Mouse (Mus musculus) megakaryocyte-erythroid progenitor cell, adult 5-6 weeks (primary cell): ENCODE measurements around the gene Btnl10. TPM values are rescaled to one million over a fixed set of nuclear protein-coding genes. Genes with fewer than 3 reads are reported as not detected.

Source experiments
- ATAC-seq: replicated peaks from 2 replicates; pipeline ENCODE4 v1.8.0; 2016; ENCODE audit warnings: mild to moderate bottlenecking, inconsistent platforms; ENCODE audit not compliant: severe bottlenecking, poor library complexity, low FRiP score, low TSS enrichment
- total RNA-seq, 2 experiments: library from RNA; stranded (forward) in 1 of 2; stranded (reverse) in 1 of 2; fragments of 200-1000, 215-1000 nt in 1 of 2; fragments of >200 nt in 1 of 2; fragmentation: Nextera tagmentation in 1 of 2; gene quantifications; 2 replicates each; pipeline ENCODE4 v1.2.3; 2014 to 2017

The Btnl10 gene
- total RNA-seq (2014; fragmentation: Nextera tagmentation) (34.1 and 34.2 TPM in 2 replicates), total RNA-seq (2017) (11.5 and 18.8 TPM in 2 replicates)

DNA sequence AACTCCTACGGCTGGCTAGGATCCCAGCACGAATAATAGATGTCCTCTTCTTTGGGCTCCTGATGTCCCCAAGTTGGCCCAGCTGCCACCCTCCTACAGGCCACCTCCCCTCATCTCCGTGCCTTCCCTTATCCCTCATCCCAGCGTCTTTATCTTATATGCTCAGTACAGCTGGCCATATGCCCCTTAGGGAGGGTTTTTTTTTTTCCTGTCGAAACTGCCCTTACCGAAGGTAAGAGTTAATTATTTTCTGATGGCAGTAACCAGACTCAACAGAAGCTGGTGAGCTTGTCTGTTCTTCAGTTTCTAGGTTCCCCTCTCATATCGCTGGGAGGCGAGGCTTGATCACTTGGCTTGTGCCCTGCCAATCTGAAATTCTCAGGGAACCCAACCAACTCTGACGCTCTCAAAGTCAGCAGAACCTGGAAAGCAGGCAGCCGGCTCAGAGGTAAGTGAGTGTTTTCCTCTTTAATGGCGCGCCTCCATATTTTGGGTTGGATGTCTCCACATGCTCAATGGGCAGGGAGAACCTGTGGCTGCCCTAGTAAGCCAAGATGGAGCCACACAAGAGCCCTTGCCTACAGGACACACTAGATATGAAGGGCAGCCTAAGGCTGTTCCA, at the start of gene Btnl10:
Btnl10 (plus strand) TSS at position 164 of the 622 bp plus-strand sequence.
- peak; percentile 83 for ATAC-seq

DNA sequence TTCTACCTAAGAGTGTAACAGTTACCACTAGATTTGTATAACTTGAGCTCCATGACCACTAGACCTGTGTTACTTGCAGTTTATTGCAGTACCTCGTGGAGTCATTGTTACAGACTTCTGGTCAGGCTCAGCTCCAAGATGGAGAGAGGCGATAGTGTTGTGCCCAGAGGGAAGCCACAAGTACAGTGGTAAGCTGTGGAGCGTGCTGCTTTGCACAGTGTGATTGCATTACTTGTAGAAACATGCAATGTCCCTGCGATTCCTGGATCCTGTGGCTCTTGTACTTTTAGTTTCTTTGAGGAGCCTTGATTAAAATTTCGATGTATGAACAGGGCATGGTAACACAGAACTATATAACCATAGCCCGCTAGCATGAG, 49.8 kb upstream of the Btnl10 start:
- 0 out of 2 replicates have a peak, but pooled peaks have one; percentile 47 for ATAC-seq

DNA sequence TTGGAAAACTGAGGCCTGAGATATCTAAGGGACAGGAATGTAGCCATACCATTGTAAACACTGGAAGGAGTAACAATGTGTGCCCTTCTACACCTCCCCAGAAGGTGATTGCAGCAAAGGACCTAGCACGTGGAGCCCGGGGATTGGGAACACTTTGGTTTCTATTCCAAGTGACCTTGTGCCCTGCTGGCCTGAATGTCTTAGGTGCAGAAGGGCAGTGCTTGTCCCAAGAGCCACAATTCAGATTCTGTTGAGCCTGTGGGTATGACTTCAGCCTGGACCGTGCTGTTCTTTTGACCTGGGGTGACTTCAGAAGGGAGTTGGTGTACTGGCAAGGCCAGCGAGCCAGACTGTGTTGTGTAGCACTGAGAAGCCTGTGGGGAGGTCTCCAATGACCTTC, 46.7 kb upstream of the Btnl10 start:
- no peak for ATAC-seq

DNA sequence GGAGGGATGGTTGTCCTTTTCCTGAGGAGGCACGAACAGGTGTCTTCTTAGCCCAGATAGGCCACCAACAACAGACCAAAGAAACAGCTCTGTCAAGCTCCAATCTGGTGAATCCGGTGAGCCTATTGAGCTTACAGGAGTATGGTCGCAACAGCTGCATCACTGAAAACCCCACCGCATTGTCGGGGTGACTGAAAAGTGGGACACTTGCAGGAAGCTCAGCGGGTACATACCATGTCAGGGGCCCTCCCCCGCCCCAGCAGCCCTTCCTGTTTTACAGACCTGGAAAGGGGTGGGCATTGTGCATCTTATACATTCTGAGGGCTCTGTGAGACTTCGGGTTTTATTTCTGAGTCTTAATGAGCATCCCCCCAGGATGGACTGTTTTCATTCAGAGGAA, 34.0 kb upstream of the Btnl10 start:
- no peak for ATAC-seq

DNA sequence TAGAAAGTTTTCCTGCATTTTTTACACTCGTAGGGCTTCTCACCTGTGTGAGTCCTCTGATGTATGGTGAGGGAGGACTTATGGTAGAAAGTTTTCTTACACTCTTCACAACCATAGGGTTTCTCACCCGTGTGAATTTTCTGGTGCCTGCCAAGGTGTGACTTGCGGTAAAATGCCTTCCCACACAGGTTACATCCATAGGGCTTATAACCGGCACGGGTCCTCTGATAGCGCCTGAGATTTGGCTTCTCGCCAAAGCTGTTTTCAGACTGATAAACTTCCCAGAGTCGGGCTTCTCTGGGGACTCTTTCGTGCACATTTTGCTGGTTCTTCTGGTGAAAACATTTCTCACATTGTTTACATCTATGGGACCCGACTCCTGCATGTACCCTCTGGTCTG, 27.2 kb upstream of the Btnl10 start:
- no peak for ATAC-seq

DNA sequence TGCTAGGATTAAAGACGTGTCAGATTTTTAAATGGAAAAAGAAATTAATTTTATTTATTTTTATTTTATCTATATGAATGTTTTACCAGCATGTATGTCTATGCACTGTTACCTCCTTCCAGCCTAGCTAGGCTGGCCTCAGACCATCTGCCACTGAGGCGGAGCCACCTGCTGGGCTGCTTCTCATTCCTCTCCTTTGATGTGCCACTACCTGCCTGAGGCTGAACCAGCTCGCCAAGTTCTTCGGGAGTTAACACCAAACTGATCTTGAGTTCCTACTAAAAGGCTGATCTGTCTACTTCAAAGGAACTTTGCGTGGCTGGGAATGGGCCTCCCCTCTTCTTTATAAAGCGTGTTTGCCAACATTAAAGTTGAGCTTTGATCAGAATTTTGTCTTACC, 23.3 kb upstream of the Btnl10 start:
- no peak for ATAC-seq

DNA sequence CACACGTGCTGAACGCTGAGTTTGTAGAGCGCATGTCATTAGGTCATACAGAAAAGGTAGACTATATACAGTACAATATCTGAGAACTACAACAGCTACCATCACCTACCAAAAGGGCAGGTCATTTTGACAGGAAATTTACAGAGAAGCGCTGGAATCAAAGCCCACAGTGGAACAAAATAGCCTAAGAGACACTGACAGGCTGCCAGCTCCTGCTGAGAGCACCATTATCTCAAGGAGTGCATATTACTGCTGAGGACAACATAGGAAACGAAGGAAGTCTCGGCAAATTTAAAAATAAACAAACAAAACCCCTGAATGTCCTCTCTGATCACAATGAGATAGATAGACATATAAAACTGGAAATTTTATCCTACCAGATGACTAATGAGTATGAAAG, 20.2 kb upstream of the Btnl10 start:
- no peak for ATAC-seq

DNA sequence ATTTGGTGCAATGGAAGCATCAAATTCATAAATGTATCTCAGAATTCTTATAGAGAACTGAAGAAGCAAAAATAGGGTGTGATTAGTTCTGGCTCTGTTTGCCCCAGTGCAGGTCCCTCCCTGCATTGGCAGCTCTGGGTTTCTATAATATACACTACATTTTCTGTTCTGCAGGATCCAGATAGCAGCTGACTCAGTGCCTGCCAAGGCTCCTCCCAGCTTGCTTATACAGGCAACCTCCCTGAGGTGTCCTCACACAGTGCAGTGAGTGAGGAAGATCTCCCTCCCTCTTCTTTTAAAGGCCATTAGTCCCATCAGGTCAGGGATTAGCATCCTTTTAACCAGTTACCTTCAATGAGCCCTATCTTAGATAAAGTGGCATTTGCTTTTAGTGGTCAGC, 16.6 kb upstream of the Btnl10 start:
- ATAC-seq, result peak; percentile 76

DNA sequence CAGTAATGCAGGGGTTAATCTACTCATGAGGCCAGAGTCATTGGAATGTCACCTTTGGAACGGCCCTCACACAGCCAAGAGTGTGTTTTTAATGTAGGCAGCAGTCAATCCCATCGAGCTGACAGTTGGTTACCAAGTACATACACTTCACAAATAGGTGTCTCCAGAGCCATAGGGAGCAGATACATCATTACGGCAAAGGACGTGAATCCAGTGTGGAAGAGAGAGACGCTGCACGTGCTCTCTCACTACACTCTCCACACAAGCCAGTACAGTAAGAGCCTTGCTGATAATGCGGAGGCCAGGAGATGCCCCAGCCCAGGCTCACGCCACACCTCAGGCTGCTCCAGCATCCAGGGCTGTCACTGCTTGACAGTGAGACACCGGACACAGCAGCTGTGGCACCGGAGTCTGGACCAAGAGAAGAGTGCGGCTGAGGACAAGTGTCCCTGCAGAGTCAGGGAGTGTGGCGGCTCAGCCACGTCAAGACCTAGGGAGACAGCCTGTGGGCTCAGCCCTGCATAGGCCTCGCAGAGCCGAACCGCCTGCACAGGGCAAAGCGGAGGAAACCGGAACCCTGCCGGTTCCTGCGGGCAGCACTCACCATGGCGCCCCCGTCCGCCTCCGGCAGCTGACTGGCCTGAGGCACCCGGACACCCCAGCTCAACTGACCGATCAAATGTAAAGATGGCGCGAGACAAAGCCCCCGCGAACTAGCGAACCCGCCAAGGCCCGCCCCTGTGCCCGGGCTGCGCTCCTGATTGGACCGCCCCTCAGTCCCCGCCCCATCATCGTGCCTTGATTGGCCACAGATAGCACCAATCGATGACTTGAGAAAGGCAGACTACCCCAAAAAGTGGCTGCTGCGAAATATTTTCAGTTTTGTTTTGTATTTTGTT, 13.9 kb upstream of the Btnl10 start, which contains the start of gene Zfp39:
Zfp39 (minus strand) TSS at position 715 of the 899 bp plus-strand sequence.
- peak; percentile 91 for ATAC-seq

DNA sequence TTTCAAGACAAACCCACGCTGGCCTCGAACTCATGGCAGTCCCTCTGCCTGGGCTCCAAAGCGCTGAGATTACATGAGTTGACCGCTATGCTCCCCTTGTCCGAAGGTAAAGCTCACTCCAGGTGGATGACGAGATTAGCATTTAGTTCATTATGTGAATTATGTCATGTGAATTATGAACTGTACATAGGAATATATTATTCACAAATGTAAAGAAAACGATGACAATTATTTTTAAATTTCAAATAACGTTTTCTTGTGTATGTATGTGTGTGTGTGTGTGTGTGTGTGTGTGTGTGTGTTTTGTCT, 13.3 kb upstream of the Btnl10 start:
- 0 out of 2 replicates have a peak, but pooled peaks have one; percentile 6 for ATAC-seq

DNA sequence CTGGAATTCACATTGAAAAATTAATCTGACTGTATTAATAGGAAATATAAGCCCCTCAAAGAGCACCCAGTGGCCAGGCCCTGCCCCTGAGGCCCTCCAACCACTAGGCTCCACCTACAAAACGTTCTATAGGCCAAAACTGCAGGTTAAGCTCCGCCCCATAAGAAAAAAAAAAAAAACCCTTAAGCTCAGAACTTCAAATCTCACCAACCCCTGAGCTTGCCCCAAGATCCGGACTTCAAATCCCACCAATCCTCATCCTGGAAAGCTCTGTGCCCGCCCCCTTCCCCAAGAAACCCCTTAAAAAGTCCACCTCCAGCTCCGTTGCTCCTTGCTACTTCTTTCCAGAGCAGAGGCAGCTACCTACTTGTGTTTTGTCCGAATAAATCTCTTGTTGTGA, 12.9 kb upstream of the Btnl10 start:
- ATAC-seq, result peak; percentile 38

DNA sequence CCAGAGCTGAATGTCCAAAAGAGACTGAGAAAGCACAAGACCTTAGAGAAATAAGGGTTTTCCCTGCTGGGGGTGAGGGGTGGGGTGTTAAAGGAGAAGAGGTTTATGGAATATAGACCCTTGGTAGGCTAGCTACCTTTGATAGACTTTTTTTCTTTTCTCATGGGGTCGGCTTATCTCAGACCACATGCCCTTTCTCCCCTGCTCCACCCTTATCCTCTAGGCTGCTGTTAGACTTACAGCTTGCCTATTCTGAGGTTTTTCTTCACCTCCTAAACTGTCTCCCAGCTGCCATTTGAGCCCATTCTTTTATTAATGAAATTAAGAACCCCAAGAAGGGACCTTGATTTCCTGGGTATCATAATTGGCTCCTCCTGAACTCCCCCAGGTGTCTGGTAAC, 3.9 kb upstream of the Btnl10 start:
- 0 out of 2 replicates have a peak, but pooled peaks have one; percentile 21 for ATAC-seq

DNA sequence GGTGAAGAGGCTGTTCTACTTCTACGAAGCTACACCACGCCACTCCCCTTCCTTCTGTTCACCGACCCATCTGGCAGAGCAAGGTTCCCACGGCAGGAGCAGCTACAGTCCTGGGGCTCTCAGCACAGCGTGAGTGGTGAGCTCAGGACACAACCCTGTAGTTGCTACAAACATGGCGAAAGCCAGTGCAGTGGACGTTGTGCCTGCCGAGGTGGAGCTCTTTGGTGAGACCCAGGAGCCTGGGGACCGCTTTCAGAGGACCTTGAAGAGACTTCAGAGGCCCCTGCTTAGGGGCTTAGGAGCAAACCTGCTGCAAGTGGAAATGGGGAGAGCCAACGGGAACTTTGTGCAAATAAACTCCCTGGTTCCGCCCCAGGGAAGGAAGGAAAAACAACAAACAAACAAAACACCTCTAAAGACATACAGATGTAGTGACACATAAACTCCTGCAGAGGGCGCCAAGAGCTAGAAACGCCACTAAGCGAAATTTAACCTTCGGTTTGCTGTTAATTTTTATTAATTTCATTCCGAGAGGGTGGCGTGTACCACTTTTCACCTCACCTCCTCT, 3.2 kb upstream of the Btnl10 start:
- no peak for ATAC-seq

DNA sequence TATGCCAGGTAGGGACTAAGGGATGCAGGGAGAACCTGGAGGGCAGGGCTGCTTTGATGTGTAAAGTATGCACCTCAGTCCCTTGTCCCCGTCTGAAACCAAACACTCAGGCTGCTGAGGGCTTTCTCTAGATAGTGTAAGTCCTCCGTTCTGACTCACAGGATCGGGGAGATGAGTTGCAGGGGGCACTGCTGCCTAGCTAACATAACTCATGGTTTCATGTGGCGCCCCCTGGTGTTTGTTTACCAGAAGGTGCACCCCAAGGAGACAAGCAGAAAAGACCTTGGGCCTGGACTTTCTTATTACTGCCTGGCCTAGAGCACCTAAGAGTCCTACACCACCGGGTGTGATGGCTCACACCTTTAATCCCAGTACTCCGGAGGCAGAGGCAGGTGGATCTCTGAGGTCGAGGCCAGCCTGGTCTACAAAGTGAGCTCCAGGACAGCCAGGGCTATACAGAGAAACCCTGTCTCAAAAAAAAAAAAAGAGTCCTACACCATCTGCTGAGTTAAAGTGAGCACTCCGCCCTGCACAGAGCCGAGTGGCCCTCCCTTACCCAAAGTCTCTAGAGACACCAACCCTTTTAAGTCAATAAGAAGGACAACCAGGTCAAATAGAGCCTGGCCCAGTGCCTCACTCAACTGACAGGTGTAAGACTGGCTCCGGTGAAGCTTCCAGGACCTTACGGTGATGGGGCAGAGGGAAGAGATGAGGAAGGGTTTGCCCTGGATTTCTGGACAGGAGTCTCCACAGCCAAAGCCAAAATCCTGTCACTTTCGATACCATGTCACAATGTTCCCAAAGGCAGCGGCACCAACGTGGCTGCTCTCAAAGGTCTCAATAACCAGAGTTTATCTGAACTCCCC, 596 bp upstream of the Btnl10 start:
- peak; percentile 60 for ATAC-seq

DNA sequence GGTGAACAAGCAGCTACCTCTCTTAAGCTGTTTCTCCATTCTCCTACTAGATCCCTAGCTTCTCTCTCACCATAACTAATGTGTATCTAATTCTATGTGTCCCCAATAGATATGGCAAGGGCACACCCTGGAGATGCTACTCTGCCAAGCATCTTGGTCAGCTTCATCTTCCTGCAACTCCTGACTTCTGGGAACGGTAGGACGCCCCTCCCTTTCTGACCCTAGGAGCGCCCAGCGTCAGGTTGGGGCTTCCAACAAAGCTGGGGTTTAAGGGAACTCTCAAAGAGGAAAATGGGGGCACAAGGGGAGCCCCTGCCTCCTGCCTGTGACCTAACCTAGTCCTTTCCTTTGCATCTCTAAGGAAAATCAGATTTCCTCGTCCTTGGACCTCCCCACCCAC, 1.1 kb downstream of the Btnl10 start:
- ATAC-seq, result no peak

DNA sequence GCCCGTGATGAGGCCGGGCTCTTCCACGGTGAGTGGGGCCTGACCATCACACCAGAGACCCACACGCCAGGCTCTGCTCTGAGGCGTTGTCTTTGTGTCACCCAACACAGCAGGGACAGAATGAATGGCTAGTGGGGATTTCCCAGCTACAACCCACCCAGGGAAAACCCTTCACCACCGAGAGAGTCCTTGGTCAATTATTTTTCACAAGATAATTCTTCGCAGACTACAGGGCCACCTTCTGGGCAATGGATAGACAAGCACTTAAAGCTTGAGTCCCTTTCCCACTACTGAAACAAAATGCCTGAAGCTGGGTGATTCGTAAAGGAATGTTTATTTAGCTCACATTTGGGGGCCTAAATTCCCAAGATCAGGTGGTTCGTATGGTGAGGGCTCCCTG, 4.7 kb downstream of the Btnl10 start:
- no peak for ATAC-seq

DNA sequence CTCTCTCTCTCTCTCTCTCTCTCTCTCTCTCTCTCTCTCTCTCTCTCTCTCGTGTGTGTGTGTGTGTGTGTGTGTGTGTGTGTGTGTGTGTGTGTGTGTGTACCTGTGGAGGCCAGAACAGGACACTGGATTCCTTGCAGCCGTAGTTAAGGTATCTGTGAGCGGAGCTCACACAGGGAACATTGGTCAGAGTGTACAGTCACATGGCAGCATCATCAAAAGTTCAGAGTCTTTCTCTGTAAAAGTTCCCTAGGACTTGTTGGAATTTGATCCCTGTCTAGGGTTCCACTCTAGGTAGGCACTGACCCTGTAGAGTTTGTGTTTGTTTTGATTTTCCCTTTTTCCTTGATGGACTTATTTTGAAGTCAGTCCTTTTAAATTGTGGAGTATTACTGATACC, 8.9 kb downstream of the Btnl10 start:
- no peak for ATAC-seq

DNA sequence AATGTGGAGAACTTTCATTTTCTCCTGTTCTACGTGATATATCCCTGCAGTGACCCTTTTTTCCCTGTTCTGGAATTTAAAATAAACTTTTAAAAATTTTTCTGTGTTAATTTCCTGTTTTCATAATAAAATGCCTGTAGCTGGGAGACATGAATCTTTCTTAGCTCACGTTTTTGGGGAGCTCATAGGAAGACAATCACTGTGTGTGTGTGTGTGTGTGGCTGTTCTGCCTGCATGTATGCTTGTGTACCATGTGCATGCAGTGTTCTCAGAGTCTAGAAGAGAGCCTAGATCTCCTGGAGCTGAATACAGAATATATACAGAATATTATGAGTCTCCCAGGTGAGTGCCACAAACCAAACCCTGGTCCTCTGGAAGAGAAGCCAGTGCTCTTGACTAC, 9.3 kb downstream of the Btnl10 start:
- ATAC-seq, result no peak

DNA sequence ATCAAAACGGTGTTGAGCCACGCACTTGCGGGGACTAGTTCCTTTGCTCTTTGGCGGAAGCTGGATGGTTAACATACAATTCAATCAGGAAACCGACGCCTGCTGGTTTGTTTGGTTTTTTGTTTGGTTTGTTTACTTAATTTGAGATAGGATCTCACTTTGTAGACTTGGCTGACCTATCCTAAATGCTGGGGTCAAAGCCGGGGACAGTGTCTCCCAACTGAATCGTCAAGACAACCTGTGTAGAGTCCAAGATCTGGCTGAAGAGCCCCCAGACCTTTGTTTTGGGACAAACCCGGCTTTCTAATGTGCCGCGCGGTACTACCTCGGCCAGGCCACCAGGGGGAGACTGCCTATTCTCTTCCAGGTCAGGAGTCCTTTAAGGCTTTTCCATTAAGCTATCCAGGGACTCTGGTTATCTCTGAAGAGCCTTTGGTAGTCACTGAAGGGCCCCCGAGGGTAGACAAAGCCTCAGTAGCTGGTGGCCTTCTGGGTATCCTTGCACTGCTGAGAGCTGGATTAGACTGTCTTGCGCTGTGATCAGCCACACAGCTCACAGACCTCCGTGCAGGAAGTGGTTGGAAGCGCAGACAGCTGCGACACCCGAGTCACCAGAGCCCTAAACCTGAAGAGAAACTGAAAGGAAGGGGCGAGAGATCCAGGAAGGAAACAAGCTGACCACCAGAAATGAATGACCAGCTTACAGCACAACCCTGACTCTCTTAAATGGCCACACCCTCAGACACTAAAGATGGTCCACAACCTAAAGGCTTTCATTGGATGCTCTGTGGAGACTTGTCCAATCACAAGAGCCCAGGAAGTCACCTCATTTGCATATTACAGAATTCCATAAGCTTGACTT, 10.3 kb downstream of the Btnl10 start:
- peak; percentile 75 for ATAC-seq
